Mouse (Mus musculus) stomach, embryonic 16.5 days (tissue): ENCODE results near the gene Mycbp2. TPM values are rescaled to one million over a fixed set of nuclear protein-coding genes. Genes with fewer than 3 reads are reported as not detected.

Source experiments
- ATAC-seq: fragments of 200-750 bp; cut with Nextera tagmentation; 2 replicates; pipeline ENCODE4 v1.8.0; 2017; ENCODE audit warnings: moderate number of reproducible peaks, moderate TSS enrichment; ENCODE audit not compliant: insufficient read depth, low FRiP score
- H3K27ac ChIP-seq: fragments of 300-500 bp; sonication (generic); 2 replicates; pipeline ENCODE4 v1.5.1; 2014; ENCODE audit warnings: low read length
- H3K27me3 ChIP-seq: fragments of 300-500 bp; sonication (generic); 2 replicates; pipeline ENCODE4 v1.6.1; 2014; ENCODE audit warnings: low read length, control low read depth, mixed read lengths; ENCODE audit not compliant: control insufficient read depth, insufficient read depth
- H3K36me3 ChIP-seq: fragments of 300-500 bp; sonication (generic); 2 replicates; pipeline ENCODE4 v1.6.1; 2014; ENCODE audit warnings: low read length; ENCODE audit not compliant: control insufficient read depth, insufficient read depth
- H3K4me1 ChIP-seq: fragments of 300-500 bp; sonication (generic); 2 replicates; pipeline ENCODE4 v1.6.1; 2014; ENCODE audit warnings: low read length, control low read depth, mixed read lengths; ENCODE audit not compliant: control insufficient read depth, insufficient read depth
- H3K4me2 ChIP-seq: fragments of 300-500 bp; sonication (generic); 2 replicates; pipeline ENCODE4 v1.6.1; 2014; ENCODE audit warnings: low read depth, low read length, mixed read lengths
- H3K4me3 ChIP-seq: fragments of 300-500 bp; sonication (generic); replicated peaks from 2 replicates; pipeline ENCODE4 v1.5.1; 2014; ENCODE audit warnings: mild to moderate bottlenecking, low read length
- H3K9ac ChIP-seq: fragments of 300-500 bp; sonication (generic); 2 replicates; pipeline ENCODE4 v1.6.1; 2014; ENCODE audit warnings: low read length
- H3K9me3 ChIP-seq: fragments of 300-500 bp; sonication (generic); replicated peaks from 2 replicates; pipeline ENCODE4 v1.6.1; 2016; ENCODE audit warnings: low read length, control low read depth; ENCODE audit not compliant: control insufficient read depth
- WGBS: fragments of 180-500 bp; shearing (Covaris S2); extraction: QIAGEN DNeasy Blood & Tissue Kit; methylation state at CpG from one replicate; pipeline ENCODE4 v1.1.7; 2014; 5-methylcytosine and 5-hydroxymethylcytosine counted together
- polyA plus RNA-seq: library from polyadenylated mRNA; unstranded; fragments of >200 nt; fragmentation: Nextera tagmentation; extraction: Ambion mirVana; gene quantifications from 2 replicates; pipeline ENCODE4 v1.2.1, GENCODE M21; 2015

The Mycbp2 gene
- polyA plus RNA-seq, 1 experiment from 2014 or later, result 20.1 TPM

DNA sequence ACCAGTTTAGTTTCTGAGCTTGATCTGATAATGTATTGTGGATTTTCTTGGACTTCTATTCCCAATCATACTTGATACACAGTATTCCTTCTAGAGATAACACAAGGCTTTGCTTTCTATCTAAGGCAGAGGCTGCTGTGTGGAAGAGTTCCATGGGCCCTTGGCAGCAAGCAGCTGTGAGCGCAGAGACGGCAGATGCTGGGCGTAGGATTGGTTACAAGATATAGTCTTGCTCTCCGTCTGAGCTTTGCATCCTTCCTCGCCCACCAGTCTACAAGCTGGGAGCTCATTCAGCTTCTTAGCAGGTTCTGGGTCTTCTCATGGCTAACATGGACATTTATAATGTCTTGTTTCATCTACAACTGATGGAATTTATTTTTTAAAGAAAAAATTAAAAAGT lies 196.5 kb downstream of the Mycbp2 start:
- WGBS, result 94% methylated on average over 5 of the region's 5 CpGs
- Histone ChIP-seq H3K27me3 (no peaks in the 10 kb centered on the region), H3K4me1 (no peaks in the 10 kb centered on the region), H3K4me2 (no peak overlapping the region), H3K9me3 (no peaks in the 10 kb centered on the region), H3K9ac (no peak overlapping the region), H3K27ac (no peak overlapping the region), H3K4me3 (no peak overlapping the region), H3K36me3 (peaks cover 19% of the 10 kb centered on the region)
- no peak for ATAC-seq

DNA sequence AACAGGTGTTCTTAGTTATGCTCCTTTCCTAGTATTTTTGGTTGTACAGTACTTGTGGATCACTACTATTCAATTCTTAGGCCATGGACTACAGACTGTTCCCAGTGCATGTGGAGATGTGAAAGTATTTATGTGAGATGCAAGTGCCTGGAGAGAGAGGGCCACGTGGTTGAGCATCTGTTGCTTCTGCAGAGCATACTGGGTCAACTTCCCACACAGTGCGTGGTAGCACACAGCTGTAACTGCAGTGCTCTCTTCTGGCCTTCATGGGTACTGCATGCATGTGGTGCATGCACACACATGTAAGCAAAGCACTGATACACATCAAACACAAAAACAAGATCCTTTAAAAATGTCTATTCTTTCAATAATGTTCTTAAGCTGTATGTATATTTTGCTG lies 214.6 kb downstream of the Mycbp2 start:
- Histone ChIP-seq H3K9me3 (no peaks in the 10 kb centered on the region), H3K4me1 (no peaks in the 10 kb centered on the region), H3K27me3 (no peaks in the 10 kb centered on the region), H3K9ac (no peak overlapping the region), H3K27ac (no peak overlapping the region), H3K4me3 (no peak overlapping the region), H3K4me2 (no peak overlapping the region), H3K36me3 (peaks cover 16% of the 10 kb centered on the region)
- no peak for ATAC-seq
- 79% methylated on average over 2 of the region's 2 CpGs for WGBS

DNA sequence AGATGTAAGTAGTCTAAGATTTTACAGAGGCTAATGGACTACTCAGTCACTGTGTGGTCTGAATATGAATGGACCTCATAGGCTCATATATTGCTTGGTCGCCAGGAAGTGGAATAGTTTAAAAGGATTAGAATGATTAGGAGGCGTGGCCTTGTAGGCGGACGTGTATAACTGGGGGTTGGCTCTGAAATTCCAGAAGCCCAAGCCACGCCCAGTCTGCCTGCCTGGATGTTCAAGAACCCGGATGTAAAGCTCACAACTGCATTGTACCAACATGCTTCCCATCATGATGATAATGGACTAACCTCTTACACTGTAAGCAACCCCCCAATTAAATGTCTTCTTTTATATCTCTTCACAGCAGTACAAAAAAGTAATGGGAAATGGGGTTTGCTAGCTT lies 220.9 kb downstream of the Mycbp2 start:
- Histone ChIP-seq H3K4me3 (no peak overlapping the region), H3K9ac (no peak overlapping the region), H3K4me1 (no peaks in the 10 kb centered on the region), H3K27me3 (no peaks in the 10 kb centered on the region), H3K27ac (no peak overlapping the region), H3K36me3 (peaks cover 17% of the 10 kb centered on the region), H3K9me3 (no peaks in the 10 kb centered on the region), H3K4me2 (no peak overlapping the region)
- no peak for ATAC-seq
- WGBS, result 81% methylated on average over 6 of the region's 6 CpGs

DNA sequence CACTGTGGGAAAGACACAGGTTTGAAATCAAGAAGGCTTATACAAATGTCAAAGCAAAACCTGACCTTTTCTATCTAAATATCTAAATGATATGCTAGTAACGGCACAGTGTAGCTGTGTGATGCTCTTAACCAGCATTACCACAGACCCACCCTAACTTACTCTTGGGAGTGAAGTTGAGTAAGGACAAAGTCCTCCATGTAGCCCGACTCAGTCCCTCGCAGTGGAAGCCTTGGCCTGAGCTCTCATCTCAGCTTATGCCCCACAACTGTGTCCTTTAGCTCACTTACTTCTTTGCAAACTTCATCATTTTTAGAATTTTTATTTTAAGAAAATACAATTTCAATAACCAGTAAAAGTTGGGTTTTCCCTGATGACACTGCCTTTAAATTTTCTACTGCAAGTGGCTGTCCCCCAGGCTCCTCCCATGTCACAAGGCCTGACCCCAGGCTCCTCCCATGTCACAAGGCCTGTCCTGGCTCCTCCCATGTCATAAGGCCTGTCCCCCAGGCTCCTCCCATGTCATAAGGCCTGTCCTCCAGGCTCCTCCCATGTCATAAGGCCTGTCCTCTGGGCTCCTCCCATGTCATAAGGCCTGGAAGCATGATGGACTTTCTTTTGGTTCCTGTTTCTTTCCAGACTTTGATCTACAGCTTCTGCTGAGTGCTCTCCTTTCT lies 231.5 kb downstream of the Mycbp2 start:
- Histone ChIP-seq H3K9me3 (no peaks in the 10 kb centered on the region), H3K4me1 (no peaks in the 10 kb centered on the region), H3K4me2 (no peak overlapping the region), H3K4me3 (no peak overlapping the region), H3K36me3 (peaks cover 9% of the 10 kb centered on the region), H3K9ac (no peak overlapping the region), H3K27me3 (no peaks in the 10 kb centered on the region), H3K27ac (no peak overlapping the region)
- ATAC-seq, result no peak
- 87% methylated on average over 3 of the region's 3 CpGs for WGBS

DNA sequence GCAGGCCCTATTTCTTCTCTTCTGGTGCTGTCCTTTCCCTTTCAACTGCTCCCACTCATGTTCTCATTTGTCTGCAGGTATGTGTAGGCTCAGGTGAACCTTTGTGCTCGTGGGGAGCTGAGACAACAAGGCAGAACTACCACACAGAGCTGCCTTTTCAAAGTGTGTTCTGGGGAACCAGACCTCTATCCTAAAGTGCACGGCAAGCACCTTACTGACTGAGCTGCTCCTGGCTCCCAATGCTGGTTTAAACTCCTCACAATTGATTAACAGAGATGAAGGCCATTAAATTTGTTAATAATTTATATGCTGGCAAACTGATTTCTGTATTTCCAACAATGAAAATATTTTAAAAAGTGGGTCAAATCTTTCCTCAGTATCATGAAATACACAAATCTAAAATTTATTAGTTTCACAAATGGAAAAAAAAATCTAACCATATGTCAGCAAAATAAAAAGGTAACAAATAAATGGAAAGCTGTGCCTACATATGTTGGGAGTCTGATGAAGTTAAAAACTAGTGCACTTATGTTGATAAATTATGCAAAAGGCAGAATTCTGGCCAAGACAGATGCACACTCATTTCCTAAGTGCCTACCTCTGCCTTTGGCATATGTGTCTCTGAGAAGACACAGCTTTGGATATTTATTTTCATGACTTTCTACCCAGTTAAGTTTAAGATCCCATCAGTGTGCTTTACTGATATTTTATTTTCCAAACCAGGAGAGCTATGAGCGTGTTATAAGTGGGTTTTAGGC lies 233.8 kb downstream of the Mycbp2 start:
- no peak overlapping the region for H3K4me3 ChIP-seq
- peaks cover 9% of the 10 kb centered on the region for H3K36me3 ChIP-seq
- H3K9ac ChIP-seq, result no peak overlapping the region
- WGBS, result 87% methylated on average over 3 of the region's 3 CpGs
- ATAC-seq, result no peak
- H3K4me2 ChIP-seq, result no peak overlapping the region
- no peaks in the 10 kb centered on the region for H3K9me3 ChIP-seq
- no peaks in the 10 kb centered on the region for H3K4me1 ChIP-seq
- H3K27ac ChIP-seq, result no peak overlapping the region
- H3K27me3 ChIP-seq, result no peaks in the 10 kb centered on the region

DNA sequence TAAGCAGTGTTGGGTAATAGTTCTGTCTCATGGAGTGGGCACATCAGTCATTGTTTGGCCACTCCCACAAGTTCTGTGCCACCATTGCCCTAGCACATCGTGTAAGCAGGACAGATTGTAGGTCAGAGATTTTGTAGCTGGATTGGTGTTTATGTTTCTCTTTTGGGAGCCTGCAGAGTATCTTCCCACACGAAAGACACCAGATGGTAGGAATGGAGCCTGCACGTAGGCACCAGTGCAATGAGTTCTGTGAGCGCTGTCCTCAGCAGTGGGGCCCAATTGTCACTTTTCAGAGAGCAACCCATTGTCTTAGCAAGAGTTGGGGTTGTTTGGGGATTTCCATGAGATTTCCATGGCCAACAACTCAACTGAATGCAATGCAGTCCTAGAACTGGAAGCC lies 236.6 kb downstream of the Mycbp2 start:
- H3K9ac ChIP-seq, result no peak overlapping the region
- H3K4me1 ChIP-seq, result no peaks in the 10 kb centered on the region
- H3K4me2 ChIP-seq, result no peak overlapping the region
- WGBS, result 83% methylated on average over 4 of the region's 4 CpGs
- ATAC-seq, result no peak
- H3K9me3 ChIP-seq, result no peaks in the 10 kb centered on the region
- H3K4me3 ChIP-seq, result no peak overlapping the region
- peaks cover 5% of the 10 kb centered on the region; the same call in 1 of the 2 replicates for H3K36me3 ChIP-seq
- H3K27me3 ChIP-seq, result no peaks in the 10 kb centered on the region
- H3K27ac ChIP-seq, result no peak overlapping the region

DNA sequence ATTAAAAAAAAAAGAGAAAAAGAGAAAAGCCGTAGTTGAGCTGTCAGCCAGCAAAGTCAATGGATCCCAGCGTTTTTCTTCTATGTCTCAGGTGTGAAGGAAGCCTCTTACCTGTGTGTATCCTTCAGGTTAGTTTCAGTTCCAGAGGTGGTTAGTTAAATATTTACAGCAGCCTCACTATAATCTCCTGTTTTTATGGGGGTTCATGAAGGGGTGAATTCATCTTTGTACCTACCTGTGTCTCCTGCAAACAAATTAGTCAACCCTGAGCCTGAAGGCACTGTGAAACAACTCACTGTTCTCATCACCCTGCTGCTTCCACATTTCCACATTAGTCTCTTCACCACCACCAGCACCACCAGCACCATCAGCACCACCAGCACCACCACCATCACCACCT lies 240.3 kb downstream of the Mycbp2 start:
- ATAC-seq, result no peak
- H3K9me3 ChIP-seq, result no peaks in the 10 kb centered on the region
- H3K9ac ChIP-seq, result no peak overlapping the region
- H3K4me3 ChIP-seq, result no peak overlapping the region
- H3K27me3 ChIP-seq, result no peaks in the 10 kb centered on the region
- no peaks in the 10 kb centered on the region for H3K36me3 ChIP-seq
- H3K4me2 ChIP-seq, result no peak overlapping the region
- no peak overlapping the region for H3K27ac ChIP-seq
- 0 out of 2 replicates have a peak, but pooled peaks cover 5% of the 10 kb centered on the region for H3K4me1 ChIP-seq
- WGBS, result 64% methylated on average over 2 of the region's 2 CpGs

DNA sequence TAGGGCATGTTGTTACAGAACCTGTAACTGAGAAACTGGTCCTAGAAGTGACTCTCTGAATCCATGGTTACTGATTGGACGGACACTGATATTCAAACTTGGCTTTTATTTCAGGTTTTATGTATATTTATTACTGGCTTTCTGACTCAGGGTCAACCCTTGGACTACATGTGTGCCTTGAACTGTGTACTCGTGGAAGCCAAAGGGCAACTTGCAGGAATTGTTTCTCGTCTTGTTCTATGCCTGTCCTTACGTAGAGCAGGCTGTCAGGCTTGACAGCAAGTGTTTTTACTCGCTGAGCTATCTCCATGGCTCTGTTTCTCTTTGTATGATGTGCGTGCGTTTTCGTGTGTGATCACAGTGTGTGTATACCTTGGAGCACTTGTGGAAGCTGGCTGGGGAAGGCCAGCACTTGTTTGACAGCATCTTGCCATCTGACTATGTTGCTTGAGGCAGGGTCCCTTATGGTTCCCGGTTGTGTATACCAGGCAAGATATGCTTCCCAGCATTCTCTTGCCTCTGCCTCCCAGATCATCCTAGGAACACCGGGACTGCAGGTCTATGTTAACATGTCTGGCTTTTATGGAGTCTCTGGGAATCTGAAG lies 243.8 kb downstream of the Mycbp2 start:
- Histone ChIP-seq H3K9ac (no peak overlapping the region), H3K36me3 (no peaks in the 10 kb centered on the region), H3K4me3 (no peak overlapping the region), H3K4me2 (no peak overlapping the region), H3K27ac (no peak overlapping the region), H3K4me1 (peaks cover 12% of the 10 kb centered on the region; the same call in 1 of the 2 replicates), H3K27me3 (no peaks in the 10 kb centered on the region), H3K9me3 (no peaks in the 10 kb centered on the region)
- no peak for ATAC-seq
- 46% methylated on average over 10 of the region's 10 CpGs for WGBS

DNA sequence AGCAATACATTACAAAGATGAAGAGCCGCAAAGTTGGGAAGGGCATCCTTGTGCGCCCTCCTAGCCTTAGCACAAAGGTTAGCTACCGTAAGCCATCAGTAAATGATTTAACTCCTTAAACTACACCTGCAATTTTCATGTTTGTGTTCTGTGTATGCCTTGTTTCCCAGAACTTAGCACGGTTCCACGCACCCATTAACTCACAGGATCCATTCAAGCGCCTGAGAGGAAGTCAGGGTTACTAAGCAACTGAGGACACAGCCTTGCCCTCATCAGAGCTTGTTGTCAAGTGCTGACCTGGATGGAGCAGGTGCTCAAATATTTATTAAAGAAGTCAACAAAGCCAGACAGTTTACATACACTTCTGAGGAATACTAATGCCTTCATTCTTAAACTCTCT lies 244.4 kb downstream of the Mycbp2 start:
- 43% methylated on average over 6 of the region's 6 CpGs for WGBS
- H3K27ac ChIP-seq, result peak overlapping the region; percentile 38
- no peak overlapping the region for H3K4me3 ChIP-seq
- H3K4me1 ChIP-seq, result peaks cover 16% of the 10 kb centered on the region; the same call in 1 of the 2 replicates
- H3K27me3 ChIP-seq, result no peaks in the 10 kb centered on the region
- no peak overlapping the region for H3K4me2 ChIP-seq
- no peak for ATAC-seq
- H3K9me3 ChIP-seq, result no peaks in the 10 kb centered on the region
- H3K9ac ChIP-seq, result no peak overlapping the region
- H3K36me3 ChIP-seq, result no peaks in the 10 kb centered on the region
